Comparison of ENCODE assay signal across 1 mouse cellular context in genomic region chr17:85382906-85383305, GRCm38 (mm10).
TF ChIP-seq lines count a peak whose summit lies in the region.

No protein-coding gene starts in this region.

TF ChIP-seq in MEL, 35 proteins besides CTCF, POLR2A, EP300 and RAD21 (continued from another document):
- TF ChIP-seq NRF1 (IDR thresholded peaks at IDR 0.05; ENCODE audit: insufficient read depth, low read depth, low read length, poor library complexity, severe bottlenecking), result no peak
- TF ChIP-seq POLR2AphosphoS5 (IDR thresholded peaks at IDR 0.05; ENCODE audit: borderline replicate concordance, low read depth, low read length), result no peak
